ENCODE assay signal across 20 mouse cellular contexts in genomic region chr2:60200051-60200562, GRCm38 (mm10). TPM values are rescaled to one million over a fixed set of nuclear protein-coding genes. Genes with fewer than 3 reads are reported as not detected.
DNase-seq lines count a peak whose midpoint lies in the region; ATAC-seq lines count a peak whose summit lies in the region.
"Had no signal": no experiment of that assay in that cellular context is flagged by ENCODE, and none has a peak within 500 bp of the region (broad histone marks: within the 10 kb centered on the region; RNA-seq: fewer than 3 reads in every experiment).

No protein-coding gene starts in this region.

- no peaks in the 10 kb centered on the region for H3K9me3 ChIP-seq in hindbrain, embryonic 13.5 days
- H3K9me3 ChIP-seq: embryonic facial prominence, embryonic 10.5 days; embryonic facial prominence, embryonic 15.5 days; forebrain, embryonic 12.5 days; limb, embryonic 12.5 days; liver, embryonic 15.5 days; megakaryocyte, embryonic 14.5 days; midbrain, embryonic 12.5 days; neural tube, embryonic 15.5 days had no signal

- no peaks in the 10 kb centered on the region for H3K4me1 ChIP-seq in hindbrain, embryonic 13.5 days (replicated peaks)
- H3K4me1 ChIP-seq: embryonic facial prominence, embryonic 10.5 days; embryonic facial prominence, embryonic 15.5 days; forebrain, embryonic 12.5 days; midbrain, embryonic 12.5 days; neural tube, embryonic 15.5 days had no signal

- H3K4me2 ChIP-seq in hindbrain, embryonic 13.5 days: no peak overlapping the region
- H3K4me2 ChIP-seq: embryonic facial prominence, embryonic 15.5 days; forebrain, embryonic 12.5 days; limb, embryonic 12.5 days; liver, embryonic 15.5 days; lung, embryonic 14.5 days; midbrain, embryonic 12.5 days; neural tube, embryonic 15.5 days had no signal

- H3K27ac ChIP-seq in hindbrain, embryonic 13.5 days: no peak overlapping the region
- H3K27ac ChIP-seq: embryonic facial prominence, embryonic 10.5 days; embryonic facial prominence, embryonic 15.5 days; forebrain, embryonic 12.5 days; hindbrain, postnatal 0 days; layer of hippocampus, adult 2 months; left cerebral cortex, adult 2 months; limb, embryonic 12.5 days; liver, embryonic 15.5 days; midbrain, embryonic 12.5 days; neural tube, embryonic 15.5 days had no signal

- no peak overlapping the region for H3K4me3 ChIP-seq in hindbrain, embryonic 13.5 days
- H3K4me3 ChIP-seq: embryonic facial prominence, embryonic 10.5 days; embryonic facial prominence, embryonic 15.5 days; forebrain, embryonic 12.5 days; layer of hippocampus, adult 2 months; left cerebral cortex, adult 2 months; limb, embryonic 12.5 days; liver, embryonic 15.5 days; megakaryocyte, embryonic 14.5 days; midbrain, embryonic 12.5 days; neural tube, embryonic 15.5 days had no signal

- ATAC-seq in activated CD4-positive, CD25-positive, alpha-beta regulatory T cell, adult 4 months: peak; percentile 52
- peak; percentile 44 to 50; a peak in 3 of 4 replicates for ATAC-seq in hematopoietic stem cell, adult 5-6 weeks (replicated peaks in 1 of 2; ENCODE audit: insufficient read depth in 1 of 2, low FRiP score in 2 of 2, low TSS enrichment in 1 of 2, low read depth in 1 of 2, poor library complexity in 2 of 2, severe bottlenecking in 2 of 2)
- ATAC-seq in hindbrain, embryonic 13.5 days (ENCODE audit: low FRiP score): no peak
- ATAC-seq: hindbrain, postnatal 0 days; intestine, postnatal 0 days had no signal

- WGBS in hindbrain, embryonic 13.5 days: 97% methylated on average over 5 of the region's 5 CpGs

- H3K36me3 ChIP-seq in hindbrain, embryonic 13.5 days: peaks cover 10% of the 10 kb centered on the region
- H3K36me3 ChIP-seq: midbrain, embryonic 12.5 days had no signal

- H3K27me3 ChIP-seq in hindbrain, embryonic 13.5 days: peaks cover 24% of the 10 kb centered on the region
- H3K27me3 ChIP-seq: embryonic facial prominence, embryonic 15.5 days; forebrain, embryonic 12.5 days; limb, embryonic 12.5 days; liver, embryonic 15.5 days; megakaryocyte, embryonic 14.5 days; midbrain, embryonic 12.5 days had no signal

- no peak overlapping the region for H3K9ac ChIP-seq in hindbrain, embryonic 13.5 days
- H3K9ac ChIP-seq: embryonic facial prominence, embryonic 15.5 days; forebrain, embryonic 12.5 days; limb, embryonic 12.5 days; liver, embryonic 15.5 days; lung, embryonic 14.5 days; midbrain, embryonic 12.5 days; neural tube, embryonic 15.5 days had no signal

- peak; percentile 61 for DNase-seq in 416B (ENCODE audit: low read depth)
- DNase-seq in naive thymus-derived CD4-positive, alpha-beta T cell, adult 2 months (ENCODE audit: low read depth): peak; percentile 57
- DNase-seq in right cerebral cortex, postnatal 10 days (ENCODE audit: low spot score in 2 of 2): no peak
- DNase-seq in kidney, adult 11 months: no peak

RNA-seq across cellular contexts. Expression of gene Baz2b, which starts 9.5 kb away (rescaled TPM):
- 10 to 100 TPM; 26.0 to 32.0 TPM for polyA plus RNA-seq in activated CD4-positive, CD25-positive, alpha-beta regulatory T cell, adult 4 months (2017; shearing (Covaris generic))
- 161 and 225 TPM in 2 replicates for total RNA-seq in hematopoietic stem cell, adult 5-6 weeks (2017)
- polyA plus RNA-seq in hindbrain, embryonic 13.5 days (2015; fragmentation: Nextera tagmentation; extraction: Ambion mirVana): 96.8 and 105 TPM in 2 replicates

RNA-seq across cellular contexts. Expression of gene March7, which starts 9.6 kb away (rescaled TPM):
- polyA plus RNA-seq in activated CD4-positive, CD25-positive, alpha-beta regulatory T cell, adult 4 months (2017; shearing (Covaris generic)): 100 to 1,000 TPM in 1 of 2 experiments, 10 to 100 TPM in 1; 83.0 to 101 TPM
- 111 and 135 TPM in 2 replicates for total RNA-seq in hematopoietic stem cell, adult 5-6 weeks (2017)
- polyA plus RNA-seq in hindbrain, embryonic 13.5 days (2015; fragmentation: Nextera tagmentation; extraction: Ambion mirVana): 98.9 and 101 TPM in 2 replicates

Comparison
In these comparisons a context has a peak if more than half of its experiments do, and no peak if none do; other contexts are left out.
1. DNase-seq: peak in 416B (single experiment) and naive thymus-derived CD4-positive, alpha-beta T cell, adult 2 months (single experiment); none in right cerebral cortex, postnatal 10 days (0 of 2) and kidney, adult 11 months (single experiment).